Mouse (Mus musculus) small intestine, adult 2 months (tissue): ENCODE measurements at regions not wholly inside any gene's neighbourhood (a gene's known extent, or its start where the extent isn't known, plus 50 kb on each side); places are given as distances from the start of the nearest gene placed in this dataset.

Experiments
- CTCF ChIP-seq: fragments of 200-500 bp; IDR thresholded peaks from 2 replicates; pipeline ENCODE4 v1.5.1; 2012; ENCODE audit warnings: low read depth, mild to moderate bottlenecking, control low read depth, inconsistent platforms, low read length, moderate library complexity, mixed read lengths; ENCODE audit not compliant: insufficient replicate concordance, insufficient read length; ENCODE audit errors: extremely low read depth
- POLR2A ChIP-seq: fragments of 200-500 bp; IDR thresholded peaks from 2 replicates; pipeline ENCODE4 v1.6.1; 2012; ENCODE audit warnings: low read depth, mild to moderate bottlenecking, control low read depth, inconsistent platforms, low read length, moderate library complexity

GRCm38 (mm10) chr3:38820787-38821186, 66.0 kb upstream of the Fat4 start:
- TF ChIP-seq POLR2A (no peak), CTCF (no peak)
